Mouse (Mus musculus) liver, embryonic 14.5 days (tissue): ENCODE data around the gene Abcf3. TPM values are rescaled to one million over a fixed set of nuclear protein-coding genes. Genes with fewer than 3 reads are reported as not detected.

Experiments used
- ATAC-seq: fragments of 200-750 bp; cut with Nextera tagmentation; 2 replicates; pipeline ENCODE4 v1.8.0; 2017; ENCODE audit warnings: moderate number of reproducible peaks, mild to moderate bottlenecking, moderate library complexity; ENCODE audit not compliant: insufficient read depth
- DNase-seq, 3 experiments: peaks; one replicate each; pipeline ENCODE4 v3.0.0-alpha.2; 2012 to 2013; ENCODE audit warnings: low read depth in 3 of 3, low spot score in 3 of 3
- H3K27ac ChIP-seq: fragments of 300-500 bp; sonication (generic); 2 replicates; pipeline ENCODE4 v1.5.1; 2014; ENCODE audit warnings: moderate library complexity, mild to moderate bottlenecking, control low read depth, inconsistent platforms
- H3K27me3 ChIP-seq: fragments of 300-500 bp; sonication (generic); 2 replicates; pipeline ENCODE4 v1.6.1; 2014; ENCODE audit warnings: mild to moderate bottlenecking, low read length, moderate library complexity; ENCODE audit not compliant: control insufficient read depth, insufficient read depth
- H3K36me3 ChIP-seq: fragments of 300-500 bp; sonication (generic); replicated peaks from 2 replicates; pipeline ENCODE4 v1.6.1; 2014; ENCODE audit warnings: low read depth; ENCODE audit not compliant: control insufficient read depth, insufficient read depth
- H3K4me1 ChIP-seq, 2 experiments: fragments of 200-500 bp in 1 of 2; fragments of 300-500 bp in 1 of 2; sonication (generic) in 1 of 2; replicated peaks; 2 replicates each; pipeline ENCODE4 v1.6.1; 2012 to 2014; ENCODE audit warnings: antibody characterized with exemption in 1 of 2, inconsistent platforms in 1 of 2, low read length in 1 of 2; ENCODE audit not compliant: control insufficient read depth in 2 of 2, insufficient read depth in 2 of 2
- H3K4me2 ChIP-seq: fragments of 300-500 bp; sonication (generic); 2 replicates; pipeline ENCODE4 v1.6.1; 2014; ENCODE audit warnings: low read depth, mild to moderate bottlenecking, control low read depth, moderate library complexity
- H3K4me3 ChIP-seq, 2 experiments: fragments of 200-500 bp in 1 of 2; fragments of 300-500 bp in 1 of 2; sonication (generic) in 1 of 2; 2 replicates each; pipeline ENCODE4 v1.5.1; 2012 to 2014; ENCODE audit warnings: low read depth in 2 of 2, low read length in 2 of 2, mild to moderate bottlenecking in 2 of 2, control low read depth in 1 of 2, inconsistent platforms in 1 of 2, moderate library complexity in 1 of 2; ENCODE audit not compliant: insufficient read depth in 1 of 2
- H3K9ac ChIP-seq: fragments of 300-500 bp; sonication (generic); replicated peaks from 2 replicates; pipeline ENCODE4 v1.6.1; 2014; ENCODE audit warnings: mild to moderate bottlenecking, control low read depth, moderate library complexity
- H3K9me3 ChIP-seq: fragments of 300-500 bp; sonication (generic); 2 replicates; pipeline ENCODE4 v1.6.1; 2016; ENCODE audit warnings: low read length, mixed read lengths; ENCODE audit not compliant: control insufficient read depth
- CTCF ChIP-seq: IDR thresholded peaks from 2 replicates; pipeline ENCODE4 v1.5.1; 2016; ENCODE audit warnings: antibody characterized with exemption, low read depth, control low read depth
- EP300 ChIP-seq: IDR thresholded peaks from 2 replicates; pipeline ENCODE4 v1.6.1; 2016; ENCODE audit warnings: antibody characterized with exemption, low read depth
- WGBS: fragments of 180-500 bp; shearing (Covaris S2); extraction: QIAGEN DNeasy Blood & Tissue Kit; methylation state at CpG from one replicate; pipeline ENCODE4 v1.1.7; 2014; ENCODE audit not compliant: insufficient replicate concordance; 5-methylcytosine and 5-hydroxymethylcytosine counted together
- polyA plus RNA-seq, 2 experiments: library from polyadenylated mRNA; depleted of rRNA in 1 of 2; stranded (reverse) in 1 of 2; unstranded in 1 of 2; fragments of >200 nt; fragmentation: Nextera tagmentation in 1 of 2; extraction: Ambion mirVana in 1 of 2; gene quantifications; 2 replicates each; pipeline versions ENCODE4 v1.2.1 to v1.2.3; 2012 to 2014

Abcf3 gene
- polyA plus RNA-seq (2012; rRNA removed): 14.3 and 15.0 TPM in 2 replicates
- 19.5 and 24.4 TPM in 2 replicates for polyA plus RNA-seq (2014; fragmentation: Nextera tagmentation; extraction: Ambion mirVana)

GRCm38 (mm10) chr16:20548096-20548948 is at the start of gene Abcf3:
Abcf3 (plus strand) TSS chr16:20548577.
- Histone ChIP-seq H3K9me3 (no peaks in the 10 kb centered on the region), H3K4me2 (peak within 1 kb of the TSS; percentile 96), H3K4me1 (peaks cover 11 to 15% of the 10 kb centered on the region in 2 experiments), H3K9ac (peak within 1 kb of the TSS; percentile 89), H3K27ac (peak within 1 kb of the TSS; percentile 74), H3K27me3 (no peaks in the 10 kb centered on the region), H3K4me3 (peak within 1 kb of the TSS; percentile 90 to 93), H3K36me3 (peaks cover 38% of the 10 kb centered on the region)
- TF ChIP-seq EP300: no peak
- TF ChIP-seq CTCF: no peak; the same call in 1 of the 2 replicates
- peak; percentile 97 for ATAC-seq
- under 1% methylated on average over 56 of the region's 56 CpGs for WGBS
- DNase-seq: peak; percentile 99 to 100 (median 99)

- peak; percentile 90 for ATAC-seq
- under 1% methylated on average over 49 of the region's 49 CpGs for WGBS
These were observed 49.5 kb upstream of the Abcf3 start, which contains the start of gene Eif2b5 for GRCm38 (mm10) chr16:20498677-20499475. Eif2b5 (plus strand) TSS chr16:20498817.

DNA sequence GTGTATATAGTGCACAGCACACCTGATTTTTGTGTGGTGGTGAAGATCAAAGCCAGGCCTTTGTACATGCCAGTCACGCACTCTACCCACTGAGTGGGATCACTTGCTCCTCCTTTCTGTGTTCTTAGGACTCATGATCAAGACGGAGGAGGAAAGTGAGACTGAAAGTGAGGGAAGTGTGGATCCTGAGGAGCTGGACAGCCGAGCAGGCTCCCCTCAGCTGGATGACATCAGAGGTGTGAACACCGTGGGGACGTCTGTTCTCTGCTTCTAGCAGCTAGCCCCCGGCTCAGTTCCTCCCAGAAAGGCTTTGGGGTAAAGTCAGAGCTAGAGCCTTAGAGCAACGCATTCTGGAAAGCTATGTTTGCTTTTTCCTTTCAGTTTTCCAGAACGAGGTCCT is 42.4 kb upstream of the Abcf3 start:
- no peak overlapping the region for H3K4me3 ChIP-seq
- peaks cover 83% of the 10 kb centered on the region for H3K36me3 ChIP-seq
- H3K9me3 ChIP-seq: no peaks in the 10 kb centered on the region
- no peak overlapping the region for H3K9ac ChIP-seq
- no peak overlapping the region for H3K4me2 ChIP-seq
- H3K27ac ChIP-seq: no peak overlapping the region
- TF ChIP-seq CTCF (no peak), EP300 (no peak)
- no peaks in the 10 kb centered on the region for H3K4me1 ChIP-seq
- 82% methylated on average over 8 of the region's 8 CpGs for WGBS
- ATAC-seq (no peak), DNase-seq (no peak)
- no peaks in the 10 kb centered on the region for H3K27me3 ChIP-seq

More at GRCm38 (mm10) chr16:20498677-20499475, 49.5 kb upstream of the Abcf3 start, which contains the start of gene Eif2b5:
- no peaks in the 10 kb centered on the region for H3K27me3 ChIP-seq
- peaks cover 27% of the 10 kb centered on the region for H3K36me3 ChIP-seq
- peaks cover 4 to 18% of the 10 kb centered on the region in 2 experiments; a peak in 3 of 4 replicates for H3K4me1 ChIP-seq
- peak within 1 kb of the TSS; percentile 69 for H3K9ac ChIP-seq
- H3K4me2 ChIP-seq: peak within 1 kb of the TSS; percentile 83
- no peaks in the 10 kb centered on the region for H3K9me3 ChIP-seq
- TF ChIP-seq CTCF (no peak), EP300 (no peak)
- peak; percentile 82 to 86 (median 84) for DNase-seq
- peak within 1 kb of the TSS; percentile 81 to 96 for H3K4me3 ChIP-seq
- H3K27ac ChIP-seq: peak within 1 kb of the TSS; percentile 3; the same call in 1 of the 2 replicates

DNA sequence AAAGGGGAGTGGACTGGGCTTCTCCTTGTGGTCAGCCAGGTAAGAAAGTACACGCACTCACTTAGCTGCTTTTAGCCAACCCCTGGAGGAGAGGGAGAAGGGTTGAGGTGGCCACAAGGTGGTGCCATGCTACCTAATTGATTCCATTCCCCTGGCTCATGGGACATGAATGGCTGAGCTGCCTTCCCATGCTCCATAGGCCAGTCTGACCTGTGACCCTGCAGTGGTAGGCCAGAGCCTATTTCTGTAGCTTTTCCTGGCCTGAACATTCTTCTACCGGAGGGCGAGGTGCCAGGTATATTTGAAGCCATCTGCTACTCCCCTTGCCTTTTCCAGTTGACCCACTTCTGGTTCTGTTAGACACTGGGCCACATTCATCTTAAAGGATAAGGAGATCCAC is 39.0 kb upstream of the Abcf3 start:
- DNase-seq: no peak
- Histone ChIP-seq H3K4me1 (no peaks in the 10 kb centered on the region), H3K9ac (no peak overlapping the region), H3K36me3 (peaks cover 59% of the 10 kb centered on the region), H3K9me3 (no peaks in the 10 kb centered on the region), H3K27ac (no peak overlapping the region), H3K4me3 (no peak overlapping the region), H3K27me3 (no peaks in the 10 kb centered on the region), H3K4me2 (no peak overlapping the region)
- peak; percentile 37; the same call in 1 of the 2 replicates for ATAC-seq
- 75% methylated on average over 3 of the region's 3 CpGs for WGBS
- TF ChIP-seq CTCF: peak; percentile 76
- TF ChIP-seq EP300: no peak
